Mouse (Mus musculus) kidney, adult 9 months (tissue): Measurements from ENCODE around the gene Spsb1.

Source experiments
- DNase-seq: peaks from one replicate; pipeline ENCODE4 v3.0.0; 2022

Spsb1 gene

DNA sequence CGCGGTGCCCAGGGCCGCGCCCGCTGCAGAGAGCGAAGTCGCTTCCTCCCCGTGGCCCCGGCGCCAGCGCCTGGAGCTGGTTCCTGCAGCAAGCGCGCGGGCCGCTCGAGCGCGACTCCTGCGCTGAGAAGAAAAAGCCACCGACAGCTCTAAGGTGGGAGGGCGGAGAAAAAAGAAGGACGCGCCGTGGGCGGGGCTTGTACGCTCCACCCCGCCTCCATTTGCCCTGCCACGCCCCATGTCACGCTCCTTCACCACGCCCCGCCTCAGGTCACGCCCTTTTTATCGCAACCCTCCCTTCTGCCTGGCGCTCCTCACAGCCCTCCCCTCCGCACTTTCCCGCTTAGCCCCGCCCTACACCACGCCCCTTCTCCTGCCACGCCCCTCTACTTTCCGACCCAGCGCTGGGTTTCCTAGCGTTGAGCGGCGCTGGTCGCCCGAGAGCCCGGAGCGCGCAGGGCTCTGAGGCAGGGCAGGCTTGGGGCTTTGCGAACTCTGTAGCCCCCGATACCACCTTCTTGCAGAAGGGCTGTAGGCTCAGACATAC lies at the start of gene Spsb1:
Spsb1 (minus strand) TSS at position 151 of the 547 bp plus-strand sequence.
- peak; percentile 99 for DNase-seq

DNA sequence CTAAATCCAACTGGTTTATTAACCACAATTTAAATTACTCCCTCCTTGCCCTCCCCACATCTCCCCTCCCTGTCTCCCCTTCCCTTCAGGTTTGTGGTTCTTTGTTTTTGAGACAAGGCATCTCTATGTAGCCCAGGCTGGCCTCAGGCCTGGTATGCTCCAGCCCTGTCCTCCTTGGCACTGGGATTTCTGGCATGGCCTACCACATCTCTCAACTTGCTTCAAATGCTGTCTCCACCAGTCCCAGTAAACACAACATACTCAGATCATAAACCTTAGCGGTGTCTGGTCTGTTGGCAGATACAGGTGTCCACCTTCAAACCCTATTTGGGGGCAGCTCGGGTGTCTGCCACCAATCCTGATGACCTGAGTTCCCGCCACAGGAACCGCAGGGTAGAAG lies 48.8 kb upstream of the Spsb1 start:
- DNase-seq = peak; percentile 48

DNA sequence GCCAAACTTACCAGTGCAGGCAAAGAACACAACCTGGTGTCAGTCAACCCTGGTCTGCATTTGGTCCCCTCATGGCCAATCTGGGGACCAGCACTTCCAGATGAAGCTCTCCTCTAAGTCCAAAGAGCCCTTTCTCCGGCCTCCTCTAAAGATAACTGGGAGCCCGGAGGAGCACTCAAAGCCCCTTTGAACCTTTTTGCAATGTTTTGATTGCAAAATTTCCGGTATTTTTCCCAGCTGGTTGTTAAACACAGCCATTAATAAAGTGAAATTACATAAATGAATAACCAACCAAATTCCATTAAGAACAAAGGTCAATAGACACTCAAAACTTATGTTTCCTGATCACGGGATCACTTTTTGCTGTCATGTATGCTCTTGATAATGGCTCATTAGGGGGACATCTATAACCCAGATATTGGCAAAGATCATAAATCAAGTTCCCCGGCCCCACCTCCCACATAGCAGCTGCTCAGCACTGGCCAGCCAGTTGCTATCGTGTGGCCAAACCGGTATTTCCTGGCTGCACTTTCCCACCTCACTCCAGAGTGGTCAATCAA lies 48.3 kb upstream of the Spsb1 start:
- peak; percentile 84 for DNase-seq

DNA sequence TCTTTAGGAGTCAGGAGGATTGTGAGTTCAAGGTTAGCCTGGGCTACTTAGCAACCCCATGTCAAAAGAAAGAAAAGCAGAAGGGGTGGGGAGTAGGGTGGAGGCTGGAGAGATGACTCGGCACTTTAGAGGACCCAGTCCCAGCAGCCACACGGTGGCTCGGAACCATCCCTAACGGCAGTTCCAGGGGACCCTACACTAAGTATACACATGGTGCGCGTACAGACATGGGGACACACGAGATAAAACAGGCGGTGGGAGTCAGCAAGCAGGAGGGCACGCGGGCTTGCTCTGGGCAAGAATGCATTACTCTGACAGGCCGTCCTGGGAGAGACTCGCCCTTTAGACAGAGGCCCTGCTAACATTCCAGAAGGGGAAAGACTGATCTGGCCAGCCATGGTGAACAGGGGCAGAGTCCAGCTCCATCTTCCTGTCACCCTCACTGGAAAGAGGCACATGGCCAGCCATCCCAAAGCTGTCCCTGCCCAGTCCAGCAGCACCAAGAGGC lies 47.2 kb upstream of the Spsb1 start:
- peak; percentile 91 for DNase-seq

DNA sequence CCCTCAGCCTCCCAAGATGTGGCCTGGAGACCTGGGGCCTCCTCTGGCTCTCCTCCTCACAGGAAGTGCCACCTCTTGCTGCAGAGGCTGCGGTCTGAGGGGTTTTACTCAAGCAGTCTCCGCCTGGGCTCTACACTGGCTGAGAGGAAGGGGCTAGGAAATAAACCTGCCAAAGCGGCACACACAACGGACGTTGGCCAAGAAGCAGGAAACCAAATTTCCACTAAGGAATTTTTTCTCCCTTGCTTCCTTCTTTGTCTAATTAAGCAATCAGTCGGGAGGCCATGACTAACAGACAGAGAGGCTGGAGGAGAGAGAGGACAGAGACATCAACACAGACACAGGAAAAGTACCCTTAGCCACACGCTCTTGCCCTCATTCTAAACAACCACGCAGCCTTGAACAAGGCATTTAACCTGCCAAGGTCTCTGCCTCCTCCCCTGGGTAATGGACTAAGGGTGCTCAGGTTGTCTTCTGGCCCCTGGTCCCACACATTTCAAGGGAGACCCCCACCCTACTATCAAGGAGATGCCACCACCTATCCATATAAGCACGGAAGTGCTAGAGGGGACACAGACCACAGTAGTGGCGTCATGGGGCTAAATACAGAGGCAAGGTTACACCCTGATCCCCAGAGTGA lies 46.5 kb upstream of the Spsb1 start:
- peak; percentile 44 for DNase-seq

DNA sequence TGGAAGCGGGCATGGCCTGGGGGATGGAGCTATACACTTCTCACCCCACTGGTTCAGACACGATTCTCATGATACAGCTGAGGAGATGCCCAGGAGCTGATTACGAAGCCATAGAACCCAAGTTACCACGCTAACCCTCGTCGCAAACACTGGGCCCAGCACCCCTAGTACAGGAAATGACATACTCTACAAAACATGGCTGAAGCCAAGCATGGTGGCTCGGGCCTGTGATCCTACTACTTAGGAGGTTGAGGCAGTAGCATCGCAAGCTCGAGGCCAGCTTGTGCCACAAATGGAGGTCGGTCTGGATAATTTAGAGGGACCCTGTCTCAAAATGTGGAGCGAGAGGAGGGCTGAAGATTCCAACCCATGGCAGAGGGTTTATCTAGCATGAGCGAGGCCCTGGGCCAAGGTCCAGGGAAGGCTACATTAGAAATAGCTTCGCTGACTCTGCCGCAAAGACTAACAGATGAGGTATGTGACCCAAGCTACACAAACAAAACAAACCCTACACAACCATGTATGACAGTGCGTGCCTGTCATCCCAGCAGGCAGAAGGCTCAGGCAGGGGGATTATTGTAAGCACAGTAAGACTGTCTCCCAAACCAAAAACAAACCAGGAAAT lies 45.2 kb upstream of the Spsb1 start:
- peak; percentile 42 for DNase-seq

DNA sequence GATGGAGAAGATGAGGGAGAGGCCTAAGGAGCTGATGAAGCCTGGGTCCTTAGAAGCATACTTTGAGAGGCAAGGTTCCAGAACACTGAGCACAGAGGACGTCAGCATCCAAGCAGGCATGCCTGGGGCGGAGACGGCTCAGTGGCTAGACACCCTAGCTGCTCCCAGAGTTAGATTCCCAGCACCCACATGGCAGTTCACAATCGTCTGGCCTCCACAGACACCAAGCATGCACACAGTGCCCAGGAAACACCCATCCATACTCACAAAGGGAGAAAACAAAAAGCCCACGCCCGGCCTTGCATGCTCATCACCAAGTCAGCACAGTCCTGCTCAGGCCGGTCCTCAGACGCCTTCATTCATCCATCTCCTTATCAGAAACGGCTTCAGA lies 44.7 kb upstream of the Spsb1 start:
- peak; percentile 82 for DNase-seq

DNA sequence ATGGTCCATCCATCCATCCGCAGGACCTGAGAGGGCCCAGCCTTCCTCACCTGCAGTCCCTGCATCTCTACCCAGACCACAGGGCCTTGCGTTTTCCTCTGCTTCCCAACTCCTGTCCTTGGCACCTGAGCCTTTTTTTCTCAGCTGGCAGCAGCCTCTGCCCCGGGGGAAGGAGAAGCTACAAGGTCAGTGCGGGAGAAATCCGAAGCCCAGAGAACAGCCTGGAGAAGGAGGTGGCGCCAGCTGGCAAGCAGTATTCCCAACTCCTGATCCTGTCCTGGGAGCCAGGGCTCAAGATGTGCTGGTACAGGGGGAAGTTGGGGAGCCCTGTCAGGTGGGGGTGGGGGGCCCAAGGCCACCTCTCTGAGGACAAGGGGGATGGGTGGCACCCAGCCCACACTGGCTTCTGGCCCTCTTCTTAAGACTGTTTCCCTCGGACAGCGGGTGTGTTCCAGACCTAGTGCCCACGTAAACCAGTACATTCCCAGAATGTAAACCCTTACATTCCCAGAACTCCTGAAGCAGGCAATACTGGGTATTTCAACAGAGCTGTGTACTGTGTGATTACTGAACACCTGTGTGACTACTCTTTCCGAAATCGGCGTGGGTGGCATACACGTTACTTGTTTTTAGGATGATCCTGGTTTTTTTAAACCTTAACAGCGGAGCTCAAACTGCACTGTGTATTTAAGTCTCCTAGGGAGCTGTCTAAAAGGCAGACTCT lies 44.1 kb upstream of the Spsb1 start:
- peak; percentile 75 for DNase-seq

DNA sequence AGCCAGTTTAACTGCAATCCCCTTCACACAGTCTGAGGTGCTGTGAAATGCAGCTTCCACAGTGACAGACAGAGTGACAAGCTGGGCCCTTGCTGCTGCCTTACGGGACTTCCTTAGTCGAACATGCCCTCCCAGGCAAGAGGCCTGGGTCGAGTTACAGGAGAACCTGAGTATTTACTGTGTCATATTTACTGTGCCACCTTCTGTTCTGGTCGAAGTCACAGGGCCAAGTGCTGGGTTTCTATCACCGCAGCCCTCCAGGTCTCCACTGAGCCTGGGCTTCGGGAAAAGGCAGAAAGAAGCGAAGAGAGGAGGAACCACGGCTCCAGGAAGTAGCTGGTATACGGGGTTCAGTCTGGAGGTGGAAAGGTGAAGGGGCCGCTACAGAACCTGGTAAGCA lies 43.2 kb upstream of the Spsb1 start:
- no peak for DNase-seq

DNA sequence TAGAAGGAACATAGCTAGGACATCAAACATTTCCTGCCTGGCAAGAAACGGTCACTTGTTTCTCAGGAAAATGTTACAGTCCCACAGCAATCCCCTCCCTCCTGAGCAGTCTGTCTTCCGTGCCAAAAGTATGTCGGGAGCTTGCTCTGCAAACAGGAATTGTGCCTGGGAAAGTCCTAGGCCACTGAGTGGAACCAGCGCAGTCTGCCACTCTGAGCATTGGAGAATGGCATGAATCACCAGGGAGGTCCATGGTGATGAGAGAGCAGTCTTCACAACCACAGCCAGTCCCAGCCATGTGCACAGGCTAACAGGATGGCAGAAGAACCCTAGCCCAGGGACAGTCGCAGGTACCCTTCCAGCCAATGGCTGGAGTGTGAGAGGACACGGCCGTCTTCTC lies 41.6 kb upstream of the Spsb1 start:
- DNase-seq = peak; percentile 33

DNA sequence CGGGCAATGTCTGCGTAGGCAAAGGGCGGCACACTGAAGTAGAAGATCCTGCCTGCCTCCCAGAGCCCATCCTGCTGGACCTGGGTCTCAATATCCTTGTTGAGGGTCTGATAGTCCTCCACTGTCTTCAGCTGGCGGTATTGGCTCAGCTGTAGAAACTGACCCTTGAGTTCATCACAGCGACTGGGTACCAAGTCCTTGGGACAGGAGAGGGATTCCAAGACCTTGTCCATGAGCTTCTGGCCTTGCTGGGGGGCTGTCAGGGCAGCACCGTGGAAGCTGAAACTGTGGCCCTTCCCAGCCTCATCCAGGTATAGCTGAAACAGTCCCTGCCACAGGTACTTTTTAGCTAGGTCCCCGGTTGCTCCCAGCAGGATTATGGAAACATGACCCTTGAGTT lies 41.1 kb upstream of the Spsb1 start:
- no peak for DNase-seq

DNA sequence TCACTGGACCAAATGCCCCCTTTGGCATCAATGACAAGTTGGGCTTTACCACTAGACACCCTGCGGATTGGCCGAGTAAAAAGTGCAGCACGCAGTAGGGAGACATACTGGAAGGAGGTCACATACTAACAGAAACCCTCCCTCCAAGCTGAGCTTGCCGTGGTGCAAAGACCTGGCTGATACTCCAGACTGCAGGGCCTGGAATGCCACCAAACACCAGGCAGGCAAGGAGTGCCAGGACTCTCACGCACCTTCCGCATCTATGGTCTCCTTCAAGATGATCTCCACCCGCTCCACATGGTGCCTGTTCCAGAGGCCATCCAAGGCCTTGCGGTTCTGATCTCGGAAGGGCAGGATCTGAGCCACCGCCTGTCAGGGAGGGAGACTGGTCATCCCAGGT lies 39.4 kb upstream of the Spsb1 start:
- DNase-seq = no peak

DNA sequence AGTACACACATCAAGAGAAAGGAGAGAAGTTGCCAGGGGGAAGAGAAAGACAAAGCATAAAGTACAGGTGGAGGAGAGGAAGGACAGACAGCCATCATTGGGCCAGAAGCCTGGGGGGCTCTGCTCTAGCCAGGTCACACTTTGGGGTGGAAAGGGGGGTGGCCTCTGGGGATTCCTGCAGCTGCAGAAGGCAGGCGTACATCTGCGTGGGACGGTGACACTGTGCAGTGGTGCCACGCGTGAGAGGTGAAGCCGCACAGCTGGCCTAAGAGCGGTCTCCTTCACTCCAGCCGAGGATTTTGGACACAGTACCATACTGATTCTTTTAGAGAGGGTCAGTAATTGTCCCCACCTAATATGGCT lies 37.8 kb upstream of the Spsb1 start:
- DNase-seq = no peak

DNA sequence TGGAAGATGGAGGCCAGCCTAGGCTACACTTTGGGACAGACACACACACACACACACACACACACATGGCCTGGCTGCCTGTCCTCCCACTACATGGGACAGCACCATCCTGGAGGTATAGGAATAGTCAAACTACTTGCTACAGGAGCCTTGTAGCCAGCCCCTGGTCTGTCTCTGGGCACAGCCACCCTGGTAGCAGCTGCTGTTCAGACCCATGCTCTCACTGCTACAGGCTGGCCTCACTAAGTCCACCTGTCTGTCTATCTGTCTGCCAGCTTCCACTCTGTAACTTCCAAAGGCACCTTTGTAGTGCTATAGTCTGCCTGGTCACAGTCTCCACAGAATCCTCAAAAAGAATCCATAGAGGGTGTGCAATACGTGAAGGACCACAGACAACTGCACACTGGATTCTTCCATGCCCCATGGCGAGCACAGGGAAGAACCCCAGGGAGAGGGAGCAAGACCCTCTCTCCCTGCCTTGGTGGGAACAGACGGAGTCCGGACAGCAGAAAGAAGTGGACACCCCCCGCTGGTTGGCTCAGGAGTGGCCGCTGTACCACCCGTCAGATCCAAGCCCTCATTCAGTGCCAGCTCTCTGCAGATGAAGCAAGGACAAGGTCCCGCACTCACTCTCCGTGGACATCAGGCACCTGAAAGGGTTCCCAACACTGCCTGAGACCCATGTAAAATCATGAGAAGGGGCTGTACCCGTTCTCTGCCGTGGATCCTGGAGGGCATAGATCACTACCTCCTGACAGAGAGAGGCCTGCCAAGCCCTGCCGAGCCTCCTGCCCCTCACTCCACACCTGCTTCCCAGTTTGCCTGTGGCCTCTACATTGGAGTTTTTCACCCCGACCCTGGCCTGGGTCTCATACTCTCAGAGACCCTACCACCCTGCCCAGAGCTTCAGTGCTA lies 37.2 kb upstream of the Spsb1 start:
- DNase-seq = no peak

DNA sequence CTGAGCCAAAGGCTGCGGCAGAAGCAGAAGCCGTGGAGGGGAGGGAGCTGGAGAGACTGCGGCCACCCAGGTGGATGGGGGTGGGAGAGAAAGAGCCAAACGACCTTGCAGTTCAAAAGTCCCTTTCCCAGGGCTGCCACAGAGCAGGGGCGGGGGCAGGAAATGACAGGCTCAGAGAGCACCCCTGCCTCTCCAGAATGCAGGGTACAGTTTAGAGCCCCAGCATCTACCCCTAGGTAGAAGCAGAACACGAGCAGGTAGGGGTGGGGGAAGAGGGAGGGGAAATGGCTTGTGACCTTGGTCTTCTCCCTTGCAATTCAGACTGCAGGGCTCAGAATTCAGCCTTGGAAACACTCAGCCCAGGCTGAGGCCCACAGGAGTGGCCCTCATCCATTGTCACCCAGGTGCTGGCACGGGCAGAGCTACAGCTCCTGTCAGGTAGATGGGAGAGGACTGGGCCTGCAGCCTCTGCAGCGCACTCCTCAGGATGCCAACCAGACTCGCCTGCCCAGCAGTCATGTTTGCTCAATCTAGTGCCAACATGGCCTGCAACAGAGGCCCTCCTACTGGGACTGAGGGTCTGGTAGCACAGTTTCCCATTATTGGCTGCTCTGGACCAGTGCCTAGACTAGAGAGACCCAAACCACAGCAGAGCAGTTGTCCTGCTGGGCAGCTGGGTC lies 36.3 kb upstream of the Spsb1 start:
- DNase-seq = peak; percentile 80

DNA sequence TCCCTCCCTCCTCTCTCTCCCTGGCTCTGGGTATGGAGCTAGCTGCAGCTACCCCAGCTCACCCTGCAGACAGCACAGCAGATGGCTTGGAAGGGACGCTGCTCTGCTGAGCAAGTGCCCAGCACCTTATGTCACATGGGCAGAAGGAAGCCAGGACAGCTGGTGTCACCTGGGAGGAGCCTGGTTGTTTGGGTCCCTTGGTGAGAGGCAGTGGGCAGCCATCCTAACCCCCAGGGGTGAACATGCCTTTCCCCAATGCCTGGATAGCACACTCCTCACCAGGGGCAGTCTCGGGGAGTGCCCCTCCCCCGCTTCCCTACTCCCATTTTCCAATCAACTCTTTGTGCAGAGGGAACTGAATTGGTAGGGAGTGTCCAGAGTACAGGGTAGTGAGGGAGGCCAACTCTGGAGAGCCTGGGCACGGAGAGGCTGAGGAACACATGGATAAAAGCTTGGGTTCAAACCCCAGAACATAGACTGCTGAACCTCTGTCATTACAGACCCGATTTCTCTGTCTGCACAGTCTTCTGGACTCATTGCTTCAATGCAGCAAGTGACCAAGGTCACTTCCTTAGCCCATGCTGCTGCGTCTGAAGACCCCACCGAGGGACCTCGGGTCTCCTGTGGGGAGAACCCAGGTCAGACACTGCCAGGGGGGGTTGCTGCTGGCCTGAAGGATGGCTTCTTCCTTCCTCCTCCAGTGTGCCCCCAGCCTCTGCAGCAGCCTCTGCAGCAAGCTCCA lies 35.5 kb upstream of the Spsb1 start:
- DNase-seq = no peak

DNA sequence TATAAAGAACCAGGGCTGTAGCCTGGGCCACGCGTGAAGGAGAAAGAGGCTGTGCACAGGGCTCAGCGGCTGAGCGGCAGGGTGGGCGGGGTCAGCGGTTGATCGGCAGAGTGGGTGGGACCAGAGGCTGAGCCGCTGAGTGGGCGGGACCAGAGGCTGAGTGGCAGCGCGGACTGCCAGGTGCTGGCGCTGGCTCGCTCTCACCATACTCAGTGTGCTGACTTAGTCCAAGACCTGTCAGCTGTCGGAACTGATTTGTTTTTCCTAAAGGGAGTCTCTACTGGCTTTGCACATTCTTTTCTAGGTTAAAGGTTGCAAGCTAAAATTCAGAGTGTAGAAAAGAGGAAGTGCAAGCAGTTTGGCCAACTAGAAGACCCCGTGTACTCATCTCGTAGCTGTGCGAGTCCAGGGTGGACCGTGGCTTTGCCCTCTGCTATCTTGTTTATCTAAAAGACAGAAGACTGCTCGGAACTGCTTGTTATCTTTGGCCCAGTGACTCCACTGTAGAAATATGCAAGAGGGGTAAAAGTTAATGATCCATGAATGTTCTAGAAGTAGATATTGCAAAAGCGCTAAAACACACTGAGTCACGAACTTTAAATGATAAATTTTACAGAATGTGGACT lies 34.2 kb upstream of the Spsb1 start:
- DNase-seq = peak; percentile 93

DNA sequence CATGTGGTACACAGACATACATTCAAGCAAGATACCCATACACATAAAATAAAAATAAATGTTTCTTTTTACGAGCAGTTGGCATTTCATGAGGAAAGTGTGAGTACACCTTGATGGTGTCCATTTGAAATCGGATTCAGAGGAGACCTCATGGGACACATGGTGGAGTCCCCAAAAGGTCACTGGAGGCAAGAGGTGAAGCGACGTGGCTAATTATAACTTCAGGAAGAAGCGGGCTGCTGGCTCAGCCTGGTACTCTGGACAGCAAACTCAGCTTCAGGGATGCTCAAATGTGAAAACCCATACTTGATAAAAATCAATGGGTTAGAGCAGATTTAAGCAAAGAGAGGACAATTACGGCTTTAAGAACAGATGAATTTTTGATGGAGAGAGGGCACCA lies 33.5 kb upstream of the Spsb1 start:
- no peak for DNase-seq

DNA sequence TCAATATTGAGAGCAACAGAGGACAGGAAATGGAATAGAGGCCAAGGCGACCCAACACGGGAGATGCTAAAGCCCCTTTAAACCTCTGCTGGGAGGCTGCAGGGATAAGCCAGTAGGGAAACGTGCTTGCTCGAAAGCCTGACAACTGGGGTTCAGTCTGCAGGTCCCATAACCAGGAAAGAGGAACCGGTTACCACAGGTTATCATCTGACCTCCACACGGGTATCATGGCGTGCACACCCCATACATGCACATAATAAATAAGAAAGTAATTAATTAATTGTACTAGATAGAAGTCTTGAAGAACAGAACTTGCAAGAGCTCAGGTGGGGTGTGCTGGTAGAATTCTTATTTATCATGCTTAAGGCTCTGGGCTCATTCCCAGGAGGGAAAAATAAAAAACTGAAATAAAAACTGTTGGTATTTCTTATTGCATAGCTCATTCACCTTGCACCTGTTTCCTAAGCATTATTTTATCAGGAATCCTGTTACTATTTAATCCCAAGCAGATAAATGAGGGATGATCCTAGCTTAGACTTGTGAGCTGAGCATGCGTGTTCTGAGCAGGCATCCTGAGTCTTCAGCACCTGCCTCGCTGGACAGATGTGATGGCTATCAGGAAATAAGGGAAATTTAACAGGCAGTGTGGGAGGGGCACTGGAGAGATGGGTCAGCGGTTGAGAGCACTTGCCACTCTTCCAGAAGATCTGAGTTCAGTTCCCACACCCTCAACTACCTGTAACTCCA lies 32.0 kb upstream of the Spsb1 start:
- no peak for DNase-seq
